Mouse (Mus musculus) neural tube, embryonic 14.5 days (tissue): ENCODE measurements at regions not wholly inside any gene's neighbourhood (a gene's known extent, or its start where the extent isn't known, plus 50 kb on each side); places are given as distances from the start of the nearest gene placed in this dataset.

ENCODE experiments used
- ATAC-seq: fragments of 200-750 bp; cut with Nextera tagmentation; 2 replicates; pipeline ENCODE4 v1.8.0; 2017; ENCODE audit warnings: low read depth, mild to moderate bottlenecking, moderate TSS enrichment, moderate library complexity
- H3K27ac ChIP-seq: fragments of 300-500 bp; sonication (generic); 2 replicates; pipeline ENCODE4 v1.5.1; 2014; ENCODE audit warnings: low read depth, mild to moderate bottlenecking, control low read depth, low read length, moderate library complexity, mixed read lengths
- H3K27me3 ChIP-seq: fragments of 300-500 bp; sonication (generic); 2 replicates; pipeline ENCODE4 v1.6.1; 2014; ENCODE audit warnings: low read length; ENCODE audit not compliant: control insufficient read depth, insufficient read depth
- H3K36me3 ChIP-seq: fragments of 300-500 bp; sonication (generic); 2 replicates; pipeline ENCODE4 v1.6.1; 2014; ENCODE audit warnings: low read length, mixed read lengths; ENCODE audit not compliant: control insufficient read depth, insufficient read depth
- H3K4me1 ChIP-seq: fragments of 300-500 bp; sonication (generic); 2 replicates; pipeline ENCODE4 v1.6.1; 2014; ENCODE audit warnings: low read length; ENCODE audit not compliant: control insufficient read depth, insufficient read depth
- H3K4me2 ChIP-seq: fragments of 300-500 bp; sonication (generic); 2 replicates; pipeline ENCODE4 v1.6.1; 2014; ENCODE audit warnings: mild to moderate bottlenecking, low read depth, low read length, control low read depth
- H3K4me3 ChIP-seq: fragments of 300-500 bp; sonication (generic); 2 replicates; pipeline ENCODE4 v1.5.1; 2014; ENCODE audit warnings: low read depth, low read length, control low read depth, mixed read lengths
- H3K9ac ChIP-seq: fragments of 300-500 bp; sonication (generic); replicated peaks from 2 replicates; pipeline ENCODE4 v1.6.1; 2014; ENCODE audit warnings: low read depth, mild to moderate bottlenecking, control low read depth, low read length, mixed read lengths
- H3K9me3 ChIP-seq: fragments of 300-500 bp; sonication (generic); 2 replicates; pipeline ENCODE4 v1.6.1; 2016; ENCODE audit warnings: low read length; ENCODE audit not compliant: control insufficient read depth
- WGBS: fragments of 180-500 bp; shearing (Covaris S2); extraction: QIAGEN DNeasy Blood & Tissue Kit; methylation state at CpG from one replicate; pipeline ENCODE4 v1.1.7; 2014; 5-methylcytosine and 5-hydroxymethylcytosine counted together

DNA sequence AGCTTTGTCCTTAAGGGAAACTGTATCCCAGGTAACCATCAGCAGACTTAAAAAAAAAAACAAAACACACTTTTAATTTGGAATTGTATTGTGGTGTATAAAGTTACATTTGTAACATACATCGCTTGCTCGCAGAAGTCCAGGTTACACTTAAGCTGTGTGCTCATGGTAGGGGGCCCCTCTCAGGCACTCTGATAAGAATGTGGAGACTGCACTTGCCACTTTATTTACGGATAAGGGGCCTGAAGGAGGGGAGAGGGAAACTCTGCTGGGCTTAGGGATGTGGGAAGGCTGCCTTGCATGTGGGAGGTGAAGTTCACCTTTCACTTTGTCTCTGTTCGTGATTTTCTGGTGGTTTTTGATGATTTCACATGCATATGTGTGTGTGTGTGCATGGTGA lies 58.7 kb downstream of the Ccdc185 start:
- H3K27me3 ChIP-seq, result no peaks in the 10 kb centered on the region
- H3K9ac ChIP-seq, result no peak overlapping the region
- 80% methylated on average over 4 of the region's 4 CpGs for WGBS
- no peaks in the 10 kb centered on the region for H3K36me3 ChIP-seq
- H3K4me2 ChIP-seq, result no peak overlapping the region
- no peaks in the 10 kb centered on the region for H3K4me1 ChIP-seq
- no peak for ATAC-seq
- no peak overlapping the region for H3K27ac ChIP-seq
- no peaks in the 10 kb centered on the region for H3K9me3 ChIP-seq
- no peak overlapping the region for H3K4me3 ChIP-seq

DNA sequence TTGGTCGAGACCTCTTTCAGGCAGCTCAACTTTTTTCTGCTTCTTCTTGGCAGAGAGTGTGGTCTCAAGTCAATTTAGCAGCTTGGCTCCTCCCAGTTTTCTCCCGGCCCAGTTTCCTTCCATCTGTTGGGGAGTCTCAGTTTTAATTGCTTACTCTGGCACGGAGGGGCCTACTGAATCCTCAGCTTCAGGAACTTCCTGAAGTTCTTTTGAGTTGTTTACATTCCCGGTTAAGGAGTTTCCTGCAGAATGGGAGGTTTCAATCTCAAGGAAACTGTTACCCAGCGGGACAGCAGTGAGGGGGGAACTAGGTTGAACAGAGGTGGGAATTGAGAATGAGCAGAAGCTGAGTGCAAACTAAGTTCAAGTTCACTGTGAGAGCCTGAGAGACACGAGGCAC lies 59.2 kb downstream of the Ccdc185 start:
- Histone ChIP-seq H3K27ac (no peak overlapping the region), H3K4me1 (no peaks in the 10 kb centered on the region), H3K36me3 (no peaks in the 10 kb centered on the region), H3K9me3 (no peaks in the 10 kb centered on the region), H3K4me2 (no peak overlapping the region), H3K27me3 (no peaks in the 10 kb centered on the region), H3K9ac (no peak overlapping the region), H3K4me3 (no peak overlapping the region)
- 79% methylated on average over 6 of the region's 6 CpGs for WGBS
- ATAC-seq, result no peak

DNA sequence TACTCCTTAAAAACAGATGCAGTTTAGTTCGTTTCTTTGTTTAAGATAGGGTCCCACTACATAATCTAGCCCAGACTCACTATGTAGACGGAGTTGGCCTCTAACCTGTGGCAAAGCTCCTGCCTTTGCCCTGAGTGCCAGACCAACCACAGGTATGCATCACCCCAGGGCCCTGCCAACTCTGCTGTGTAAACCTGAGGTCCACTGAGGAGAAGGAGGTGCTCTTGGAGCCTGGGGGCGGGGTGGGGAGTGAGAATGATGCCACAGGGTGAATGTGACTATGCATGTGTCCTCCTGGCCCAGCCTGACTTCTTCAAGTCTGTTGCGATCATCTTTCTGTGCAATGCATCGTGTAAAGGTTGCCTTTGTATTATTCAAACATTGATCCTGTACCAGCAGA lies 61.8 kb downstream of the Ccdc185 start:
- no peak overlapping the region for H3K4me2 ChIP-seq
- no peak for ATAC-seq
- H3K4me1 ChIP-seq, result peaks cover 8% of the 10 kb centered on the region; the same call in 1 of the 2 replicates
- no peaks in the 10 kb centered on the region for H3K9me3 ChIP-seq
- 72% methylated on average over 5 of the region's 5 CpGs for WGBS
- H3K4me3 ChIP-seq, result no peak overlapping the region
- H3K9ac ChIP-seq, result no peak overlapping the region
- no peaks in the 10 kb centered on the region for H3K36me3 ChIP-seq
- no peak overlapping the region for H3K27ac ChIP-seq
- no peaks in the 10 kb centered on the region for H3K27me3 ChIP-seq

DNA sequence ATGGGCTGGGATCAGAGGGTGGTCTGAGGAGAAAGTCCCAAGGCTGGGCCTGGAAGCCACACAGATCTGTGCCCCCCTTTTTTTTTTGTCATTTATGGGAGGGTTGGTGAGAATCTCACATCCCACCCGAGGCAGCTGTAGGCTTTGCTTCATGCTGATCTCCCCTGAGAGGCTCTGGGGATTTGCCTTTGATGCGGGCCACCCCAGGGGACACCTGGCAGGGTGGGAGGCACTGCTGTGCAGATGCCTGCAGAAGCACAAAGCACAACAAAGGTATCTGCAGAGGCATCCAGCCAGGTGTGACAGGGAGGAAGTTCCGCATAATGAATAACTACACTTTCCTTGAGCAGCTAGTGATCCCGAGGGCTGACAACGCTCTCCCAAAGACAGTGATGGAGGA lies 62.7 kb downstream of the Ccdc185 start:
- H3K27ac ChIP-seq, result no peak overlapping the region
- no peaks in the 10 kb centered on the region for H3K27me3 ChIP-seq
- 19% methylated on average over 5 of the region's 5 CpGs for WGBS
- H3K9ac ChIP-seq, result no peak overlapping the region
- no peak for ATAC-seq
- H3K36me3 ChIP-seq, result no peaks in the 10 kb centered on the region
- H3K9me3 ChIP-seq, result no peaks in the 10 kb centered on the region
- no peak overlapping the region for H3K4me3 ChIP-seq
- no peak overlapping the region for H3K4me2 ChIP-seq
- peaks cover 10% of the 10 kb centered on the region; the same call in 1 of the 2 replicates for H3K4me1 ChIP-seq

DNA sequence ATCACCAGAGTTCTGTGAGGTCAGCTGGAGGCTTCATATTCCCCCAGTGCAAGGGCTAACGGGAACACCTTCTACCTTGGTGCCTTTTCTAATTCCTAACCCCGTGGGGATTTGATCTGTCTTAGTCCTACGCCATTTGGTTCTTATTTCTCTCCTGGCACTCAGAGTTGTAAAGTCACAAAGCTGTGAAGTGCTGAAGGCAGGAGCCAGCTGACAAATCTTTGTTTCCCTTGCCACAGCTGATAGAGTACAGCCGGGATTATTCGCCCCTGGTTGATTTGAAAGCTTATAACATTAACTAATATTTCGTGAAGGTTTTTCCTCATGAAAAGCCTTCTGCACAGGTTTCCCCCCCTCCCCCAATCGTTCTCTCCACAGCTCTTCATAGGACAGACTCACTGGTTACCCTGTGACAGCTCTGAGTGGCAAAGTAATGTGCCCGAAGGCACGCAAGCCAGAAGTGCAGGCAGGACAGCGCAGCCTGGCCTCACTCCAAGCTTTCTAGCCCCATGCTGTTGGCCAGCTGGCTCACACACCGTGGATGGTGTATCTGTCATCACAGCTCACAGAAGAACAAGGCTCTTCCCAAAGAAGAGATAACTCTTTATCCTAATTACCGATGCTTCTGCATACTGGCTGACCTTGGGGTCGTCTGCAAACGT lies 66.3 kb downstream of the Ccdc185 start:
- peaks cover 10% of the 10 kb centered on the region; the same call in 1 of the 2 replicates for H3K4me1 ChIP-seq
- no peaks in the 10 kb centered on the region for H3K36me3 ChIP-seq
- ATAC-seq, result peak; percentile 71; the same call in 1 of the 2 replicates
- no peaks in the 10 kb centered on the region for H3K27me3 ChIP-seq
- no peak overlapping the region for H3K27ac ChIP-seq
- no peak overlapping the region for H3K4me2 ChIP-seq
- H3K9me3 ChIP-seq, result no peaks in the 10 kb centered on the region
- 39% methylated on average over 14 of the region's 14 CpGs for WGBS
- no peak overlapping the region for H3K9ac ChIP-seq
- no peak overlapping the region for H3K4me3 ChIP-seq
